Mouse (Mus musculus) embryo, embryonic 9.5 days (tissue): Measurements from ENCODE around the gene Rac1.
A peak's percentile ranks its signal among the peaks of the same experiment; 100 is the strongest.
"Not testable (repeated sequence)": the region's sequence is repeated elsewhere in the genome, so short reads cannot be mapped to it uniquely, and the experiment has no call there.

Experiments
- DNase-seq: peaks from one replicate; pipeline ENCODE4 v3.0.0-alpha.2; 2017; ENCODE audit errors: extremely low spot score

The Rac1 gene

GRCm38 (mm10) chr5:143527486-143528307, at the start of gene Rac1:
TSS of gene Rac1 (minus strand) at chr5:143528036.
- DNase-seq = peak; percentile 97

- no peak for DNase-seq
These were observed 46.7 kb upstream of the Rac1 start for GRCm38 (mm10) chr5:143574261-143575178.

- no peak for DNase-seq
These were observed 45.2 kb upstream of the Rac1 start for GRCm38 (mm10) chr5:143573067-143573466.

- DNase-seq = no peak
These were observed 44.4 kb upstream of the Rac1 start for GRCm38 (mm10) chr5:143572195-143572594.

- peak; percentile 83 for DNase-seq
These were observed 40.0 kb upstream of the Rac1 start for GRCm38 (mm10) chr5:143567860-143568259.

GRCm38 (mm10) chr5:143567258-143567670, 39.4 kb upstream of the Rac1 start:
- DNase-seq = no peak

GRCm38 (mm10) chr5:143566804-143567203, 39.0 kb upstream of the Rac1 start:
- not testable (repeated sequence) for DNase-seq

- no peak for DNase-seq
These were observed 33.8 kb upstream of the Rac1 start for GRCm38 (mm10) chr5:143561544-143562185.

GRCm38 (mm10) chr5:143561009-143561408, 33.2 kb upstream of the Rac1 start:
- no peak for DNase-seq

GRCm38 (mm10) chr5:143558731-143559130, 30.9 kb upstream of the Rac1 start:
- no peak for DNase-seq

GRCm38 (mm10) chr5:143555233-143555632, 27.4 kb upstream of the Rac1 start:
- DNase-seq = no peak

- no peak for DNase-seq
These were observed 25.1 kb upstream of the Rac1 start for GRCm38 (mm10) chr5:143552911-143553310.

- DNase-seq = not testable (repeated sequence)
These were observed 21.1 kb upstream of the Rac1 start for GRCm38 (mm10) chr5:143548922-143549321.

GRCm38 (mm10) chr5:143548401-143548846, 20.6 kb upstream of the Rac1 start:
- DNase-seq = peak; percentile 99

- DNase-seq = no peak
These were observed 20.0 kb upstream of the Rac1 start for GRCm38 (mm10) chr5:143547866-143548265.

GRCm38 (mm10) chr5:143547384-143547783, 19.5 kb upstream of the Rac1 start:
- DNase-seq = peak; percentile 76

GRCm38 (mm10) chr5:143539111-143539510, 11.3 kb upstream of the Rac1 start:
- DNase-seq = no peak

- no peak for DNase-seq
These were observed 9.2 kb upstream of the Rac1 start for GRCm38 (mm10) chr5:143537022-143537421.

GRCm38 (mm10) chr5:143534922-143535321, 7.1 kb upstream of the Rac1 start:
- DNase-seq = no peak

GRCm38 (mm10) chr5:143530715-143531114, 2.9 kb upstream of the Rac1 start:
- DNase-seq = no peak

GRCm38 (mm10) chr5:143528308-143528683, 460 bp upstream of the Rac1 start:
- no peak for DNase-seq
